Mouse (Mus musculus): Measurements from ENCODE around the gene Marf1. TPM values are rescaled to one million over a fixed set of nuclear protein-coding genes. Genes with fewer than 3 reads are reported as not detected.
"Not testable (repeated sequence)": the region's sequence is repeated elsewhere in the genome, so short reads cannot be mapped to it uniquely, and the experiment has no call there.

The Marf1 gene
- 100 to 1,000 TPM; 119 to 156 (median 140) TPM for total RNA-seq (2022)

GRCm38 (mm10) chr16:14162988-14163416, at the start of gene Marf1, which contains the start of gene Nde1:
Gene Marf1 (minus strand): TSS chr16:14163351.
Gene Nde1 (plus strand): TSS chr16:14163275.
- peak; percentile 61 to 76 for DNase-seq (ENCODE audit: low spot score in 2 of 2)

- no peak for DNase-seq (ENCODE audit: low spot score in 2 of 2)
These were observed 35.6 kb upstream of the Marf1 start for GRCm38 (mm10) chr16:14198798-14199197.

- DNase-seq (ENCODE audit: low spot score in 2 of 2): peak; percentile 52 to 71
These were observed 32.3 kb upstream of the Marf1 start for GRCm38 (mm10) chr16:14195427-14195826.

- no peak for DNase-seq (ENCODE audit: low spot score in 2 of 2)
These were observed 31.2 kb upstream of the Marf1 start for GRCm38 (mm10) chr16:14194164-14194950.

- peak in 1 of 2 experiments; percentile 30 for DNase-seq (ENCODE audit: low spot score in 2 of 2)
These were observed 22.4 kb upstream of the Marf1 start for GRCm38 (mm10) chr16:14185516-14185915.

GRCm38 (mm10) chr16:14183856-14184255, 20.7 kb upstream of the Marf1 start:
- peak; percentile 29 to 35 for DNase-seq (ENCODE audit: low spot score in 2 of 2)

- no peak for DNase-seq (ENCODE audit: low spot score in 2 of 2)
These were observed 19.2 kb upstream of the Marf1 start for GRCm38 (mm10) chr16:14182360-14182759.

- no peak for DNase-seq (ENCODE audit: low spot score in 2 of 2)
These were observed 17.1 kb upstream of the Marf1 start for GRCm38 (mm10) chr16:14180163-14180733.

- no peak for DNase-seq (ENCODE audit: low spot score in 2 of 2)
These were observed 14.9 kb upstream of the Marf1 start for GRCm38 (mm10) chr16:14178041-14178440.

- DNase-seq (ENCODE audit: low spot score in 2 of 2): no peak
These were observed 6.6 kb upstream of the Marf1 start for GRCm38 (mm10) chr16:14169706-14170105.

GRCm38 (mm10) chr16:14166490-14166889, 3.3 kb upstream of the Marf1 start:
- no peak for DNase-seq (ENCODE audit: low spot score in 2 of 2)

- DNase-seq (ENCODE audit: low spot score in 2 of 2): no peak
These were observed 580 bp upstream of the Marf1 start for GRCm38 (mm10) chr16:14163731-14164130.

GRCm38 (mm10) chr16:14160941-14161340, 2.2 kb downstream of the Marf1 start:
- no peak for DNase-seq (ENCODE audit: low spot score in 2 of 2)

GRCm38 (mm10) chr16:14159746-14160131, 3.4 kb downstream of the Marf1 start:
- DNase-seq (ENCODE audit: low spot score in 2 of 2): peak; percentile 80 to 83

GRCm38 (mm10) chr16:14158936-14159745, 4.0 kb downstream of the Marf1 start:
- peak; percentile 97 to 99 for DNase-seq (ENCODE audit: low spot score in 2 of 2)

- DNase-seq (ENCODE audit: low spot score in 2 of 2): no peak
These were observed 4.6 kb downstream of the Marf1 start for GRCm38 (mm10) chr16:14158536-14158935.

- no peak for DNase-seq (ENCODE audit: low spot score in 2 of 2)
These were observed 6.8 kb downstream of the Marf1 start for GRCm38 (mm10) chr16:14156312-14156711.

- DNase-seq (ENCODE audit: low spot score in 2 of 2): not testable (repeated sequence)
These were observed 7.5 kb downstream of the Marf1 start for GRCm38 (mm10) chr16:14155638-14156037.

GRCm38 (mm10) chr16:14151718-14152117, 11.4 kb downstream of the Marf1 start:
- no peak for DNase-seq (ENCODE audit: low spot score in 2 of 2)

- DNase-seq (ENCODE audit: low spot score in 2 of 2): no peak
These were observed 15.4 kb downstream of the Marf1 start for GRCm38 (mm10) chr16:14147712-14148111.

- DNase-seq (ENCODE audit: low spot score in 2 of 2): no peak
These were observed 19.9 kb downstream of the Marf1 start for GRCm38 (mm10) chr16:14143298-14143697.

GRCm38 (mm10) chr16:14139106-14139505, 24.0 kb downstream of the Marf1 start:
- DNase-seq (ENCODE audit: low spot score in 2 of 2): no peak
